7 mouse cellular contexts compared by ENCODE assay signal in genomic region chr2:76674725-76675427, GRCm38 (mm10). TPM values are rescaled to one million over a fixed set of nuclear protein-coding genes. Genes with fewer than 3 reads are reported as not detected.
DNase-seq lines count a peak whose midpoint lies in the region; ATAC-seq lines count a peak whose summit lies in the region.

Gene Plekha3, plus strand, starts transcription at chr2:76675281.

- H3K4me1 ChIP-seq in embryonic facial prominence, embryonic 12.5 days, result peaks cover 10% of the 10 kb centered on the region
- peaks cover 35% of the 10 kb centered on the region for H3K4me1 ChIP-seq in limb, embryonic 10.5 days
- H3K4me1 ChIP-seq in midbrain, embryonic 12.5 days, result peaks cover 17% of the 10 kb centered on the region

- H3K9me3 ChIP-seq in embryonic facial prominence, embryonic 12.5 days, result no peaks in the 10 kb centered on the region
- H3K9me3 ChIP-seq in limb, embryonic 10.5 days (replicated peaks), result no peaks in the 10 kb centered on the region
- no peaks in the 10 kb centered on the region for H3K9me3 ChIP-seq in midbrain, embryonic 12.5 days

- no peaks in the 10 kb centered on the region for H3K27me3 ChIP-seq in embryonic facial prominence, embryonic 12.5 days
- no peaks in the 10 kb centered on the region for H3K27me3 ChIP-seq in limb, embryonic 10.5 days (ENCODE audit: low read depth, poor library complexity, severe bottlenecking)
- H3K27me3 ChIP-seq in midbrain, embryonic 12.5 days, result no peaks in the 10 kb centered on the region

- WGBS in embryonic facial prominence, embryonic 12.5 days, result 5% methylated on average over 44 of the region's 52 CpGs
- WGBS in limb, embryonic 10.5 days, result 4% methylated on average over 52 of the region's 52 CpGs
- 6% methylated on average over 43 of the region's 52 CpGs for WGBS in midbrain, embryonic 12.5 days

- DNase-seq in adrenal gland, postnatal 10 days, result peak; percentile 92
- peak; percentile 99 for DNase-seq in heart, adult 11 months
- DNase-seq in kidney, adult 18-20 months, result peak; percentile 87
- DNase-seq in limb, embryonic 10.5 days (ENCODE audit: low spot score), result peak; percentile 86
- peak; percentile 55 for DNase-seq in skeletal muscle tissue, adult 2 months (ENCODE audit: low read depth, low spot score)

- H3K4me2 ChIP-seq in embryonic facial prominence, embryonic 12.5 days (replicated peaks), result peak within 1 kb of the TSS; percentile 56
- peak within 1 kb of the TSS; percentile 60 for H3K4me2 ChIP-seq in midbrain, embryonic 12.5 days (replicated peaks)

- peak within 1 kb of the TSS; percentile 85 for H3K27ac ChIP-seq in embryonic facial prominence, embryonic 12.5 days
- peak within 1 kb of the TSS; percentile 91 for H3K27ac ChIP-seq in limb, embryonic 10.5 days
- peak within 1 kb of the TSS; percentile 81 for H3K27ac ChIP-seq in midbrain, embryonic 12.5 days (replicated peaks)

- 0 out of 2 replicates have a peak, but pooled peaks cover 9% of the 10 kb centered on the region for H3K36me3 ChIP-seq in embryonic facial prominence, embryonic 12.5 days
- H3K36me3 ChIP-seq in limb, embryonic 10.5 days, result peaks cover 20% of the 10 kb centered on the region
- H3K36me3 ChIP-seq in midbrain, embryonic 12.5 days, result no peaks in the 10 kb centered on the region

- H3K4me3 ChIP-seq in embryonic facial prominence, embryonic 12.5 days, result peak within 1 kb of the TSS; percentile 78
- H3K4me3 ChIP-seq in limb, embryonic 10.5 days, result peak within 1 kb of the TSS; percentile 88
- H3K4me3 ChIP-seq in midbrain, embryonic 12.5 days, result peak within 1 kb of the TSS; percentile 68

- H3K9ac ChIP-seq in embryonic facial prominence, embryonic 12.5 days, result peak within 1 kb of the TSS; percentile 88
- peak within 1 kb of the TSS; percentile 91 for H3K9ac ChIP-seq in midbrain, embryonic 12.5 days (replicated peaks)

- ATAC-seq in embryonic facial prominence, embryonic 12.5 days (ENCODE audit: insufficient number of reproducible peaks, insufficient read depth, low FRiP score, low TSS enrichment), result peak; percentile 57
- peak; percentile 70 for ATAC-seq in midbrain, embryonic 12.5 days (ENCODE audit: low FRiP score, low read depth)

RNA-seq across cellular contexts. Expression of gene Plekha3, which starts in this region (rescaled TPM):
- total RNA-seq in adrenal gland, postnatal 10 days (2021), result 10 to 100 TPM; 28.5 to 31.9 TPM
- polyA plus RNA-seq in embryonic facial prominence, embryonic 12.5 days (2016; fragmentation: Nextera tagmentation; extraction: Ambion mirVana), result 15.2 and 15.8 TPM in 2 replicates
- polyA plus RNA-seq in limb, embryonic 10.5 days (2016; fragmentation: Nextera tagmentation; extraction: Ambion mirVana), result 12.4 and 12.6 TPM in 2 replicates
- 15.4 and 17.6 TPM in 2 replicates for polyA plus RNA-seq in midbrain, embryonic 12.5 days (2016; fragmentation: Nextera tagmentation; extraction: Ambion mirVana)

Comparison
In these comparisons a context has a peak if more than half of its experiments do, and no peak if none do; other contexts are left out.
1. Peak in every context shown above with its lines: DNase-seq, ATAC-seq, H3K4me3 ChIP-seq and H3K27ac ChIP-seq.